In genomic region chr15:70920138-70920537, GRCm38 (mm10) we compare ENCODE assay signal across 15 mouse cellular contexts.
DNase-seq lines count a peak whose midpoint lies in the region; ATAC-seq and TF ChIP-seq lines count a peak whose summit lies in the region.
"Had no signal": no experiment of that assay in that cellular context is flagged by ENCODE, and none has a peak within 500 bp of the region (broad histone marks: within the 10 kb centered on the region; RNA-seq: fewer than 3 reads in every experiment).

No protein-coding gene starts in this region.

- no peaks in the 10 kb centered on the region for H3K4me1 ChIP-seq in stomach, postnatal 0 days (replicated peaks; ENCODE audit: control insufficient read depth, insufficient read depth)
- H3K4me1 ChIP-seq: forebrain, embryonic 13.5 days; heart, embryonic 12.5 days; hindbrain, embryonic 10.5 days; hindbrain, embryonic 15.5 days had no signal

- H3K4me3 ChIP-seq in left cerebral cortex, adult 2 months: no peak overlapping the region
- no peak overlapping the region for H3K4me3 ChIP-seq in stomach, postnatal 0 days (ENCODE audit: low read depth, low read length)
- H3K4me3 ChIP-seq: forebrain, embryonic 13.5 days; heart, embryonic 12.5 days; hindbrain, embryonic 10.5 days; hindbrain, embryonic 15.5 days had no signal

- no peaks in the 10 kb centered on the region for H3K9me3 ChIP-seq in stomach, postnatal 0 days (ENCODE audit: control insufficient read depth, low read length)
- H3K9me3 ChIP-seq: forebrain, embryonic 13.5 days; heart, embryonic 12.5 days; hindbrain, embryonic 10.5 days; hindbrain, embryonic 15.5 days had no signal

- H3K9ac ChIP-seq in stomach, postnatal 0 days (ENCODE audit: low read length): no peak overlapping the region
- H3K9ac ChIP-seq: forebrain, embryonic 13.5 days; heart, embryonic 12.5 days; hindbrain, embryonic 15.5 days had no signal

- DNase-seq in frontal cortex, adult 2 months (ENCODE audit: extremely low spot score in 1 of 2, low spot score in 1 of 2): no peak
- DNase-seq in left cerebral cortex, adult 2 months (ENCODE audit: extremely low spot score in 1 of 2, low spot score in 2 of 2): no peak
- no peak for DNase-seq in left cerebral cortex, postnatal 25 days (ENCODE audit: low spot score in 2 of 2)
- DNase-seq in brain, embryonic 14.5 days (ENCODE audit: low read depth): peak; percentile 26
- DNase-seq in stomach, postnatal 0 days (ENCODE audit: low spot score): no peak
- no peak for DNase-seq in right cerebral cortex, adult 18-20 months
- DNase-seq: cerebellum, adult 11 months; gastrocnemius, postnatal 25 days had no signal

- no peaks in the 10 kb centered on the region for H3K27me3 ChIP-seq in stomach, postnatal 0 days (ENCODE audit: control insufficient read depth, insufficient read depth, low read length)
- H3K27me3 ChIP-seq: CH12.LX; forebrain, embryonic 13.5 days; heart, embryonic 12.5 days; hindbrain, embryonic 15.5 days; Patski had no signal

- peak; percentile 42 for TF ChIP-seq CTCF in left cerebral cortex, adult 2 months (IDR thresholded peaks at IDR 0.05)
- no peak for TF ChIP-seq CTCF in brain, embryonic 14.5 days (IDR thresholded peaks at IDR 0.05; ENCODE audit: borderline replicate concordance, extremely low read depth, insufficient read depth, insufficient read length)
- TF ChIP-seq CTCF in stomach, postnatal 0 days (IDR thresholded peaks at IDR 0.05; ENCODE audit: low read depth): peak; percentile 49

- no peak for TF ChIP-seq EP300 in stomach, postnatal 0 days (optimal IDR thresholded peaks at IDR 0.05)

- H3K4me2 ChIP-seq in stomach, postnatal 0 days (replicated peaks; ENCODE audit: low read depth): no peak overlapping the region
- H3K4me2 ChIP-seq: forebrain, embryonic 13.5 days; heart, embryonic 12.5 days; hindbrain, embryonic 15.5 days had no signal

- intact Hi-C loops in left cerebral cortex, adult 2 months (cut with DNase I): loop anchor here (5.0 to 10.0 kb wide), 5 partner anchors 322 to 1998 kb away; no protein-coding TSS in a partner anchor
- intact Hi-C loops in left cerebral cortex, postnatal 25 days (cut with DNase I): loop anchor here (5.0 to 10.0 kb wide), 3 partner anchors 455 to 1988 kb away; no protein-coding TSS in a partner anchor

- 0 out of 2 replicates have a peak, but pooled peaks have one; percentile 47 for ATAC-seq in frontal cortex, adult (ENCODE audit: low TSS enrichment)
- ATAC-seq in stomach, postnatal 0 days (ENCODE audit: low FRiP score, low TSS enrichment): no peak
- ATAC-seq: Patski had no signal

- H3K27ac ChIP-seq in left cerebral cortex, adult 2 months: no peak overlapping the region
- no peak overlapping the region for H3K27ac ChIP-seq in stomach, postnatal 0 days (replicated peaks)
- H3K27ac ChIP-seq: forebrain, embryonic 13.5 days; hindbrain, embryonic 10.5 days; hindbrain, embryonic 15.5 days had no signal

- H3K36me3 ChIP-seq in stomach, postnatal 0 days (ENCODE audit: control insufficient read depth, insufficient read depth, low read length): no peaks in the 10 kb centered on the region
- H3K36me3 ChIP-seq: heart, embryonic 12.5 days; hindbrain, embryonic 10.5 days; hindbrain, embryonic 15.5 days had no signal

- TF ChIP-seq POLR2A in brain, embryonic 14.5 days (IDR thresholded peaks at IDR 0.05; ENCODE audit: borderline replicate concordance, extremely low read depth, insufficient read depth, insufficient read length, poor library complexity, severe bottlenecking): no peak
